Mouse (Mus musculus) heart, embryonic 16.5 days (tissue): ENCODE measurements around the gene Exoc7. TPM values are rescaled to one million over a fixed set of nuclear protein-coding genes. Genes with fewer than 3 reads are reported as not detected.

Experiments used
- ATAC-seq: fragments of 200-750 bp; cut with Nextera tagmentation; replicated peaks from 2 replicates; pipeline ENCODE4 v1.8.0; 2017; ENCODE audit warnings: moderate number of reproducible peaks; ENCODE audit not compliant: insufficient read depth, low FRiP score; ENCODE audit errors: extremely low read depth
- H3K27ac ChIP-seq: fragments of 300-500 bp; sonication (generic); 2 replicates; pipeline ENCODE4 v1.5.1; 2014; ENCODE audit warnings: mild to moderate bottlenecking, low read length, control low read depth, moderate library complexity
- H3K27me3 ChIP-seq: fragments of 300-500 bp; sonication (generic); 2 replicates; pipeline ENCODE4 v1.6.1; 2014; ENCODE audit warnings: low read length, mixed read lengths; ENCODE audit not compliant: control insufficient read depth, insufficient read depth
- H3K36me3 ChIP-seq: fragments of 300-500 bp; sonication (generic); 2 replicates; pipeline ENCODE4 v1.6.1; 2014; ENCODE audit not compliant: control insufficient read depth, insufficient read depth
- H3K4me1 ChIP-seq: fragments of 300-500 bp; sonication (generic); 2 replicates; pipeline ENCODE4 v1.6.1; 2014; ENCODE audit warnings: low read length, mixed read lengths; ENCODE audit not compliant: control insufficient read depth, insufficient read depth
- H3K4me2 ChIP-seq: fragments of 300-500 bp; sonication (generic); 2 replicates; pipeline ENCODE4 v1.6.1; 2014; ENCODE audit warnings: low read depth, mild to moderate bottlenecking, control low read depth, low read length
- H3K4me3 ChIP-seq: fragments of 300-500 bp; sonication (generic); 2 replicates; pipeline ENCODE4 v1.5.1; 2014; ENCODE audit warnings: mild to moderate bottlenecking, control low read depth, low read length
- H3K9ac ChIP-seq: fragments of 300-500 bp; sonication (generic); 2 replicates; pipeline ENCODE4 v1.6.1; 2014; ENCODE audit warnings: low read length, control low read depth
- H3K9me3 ChIP-seq: fragments of 300-500 bp; sonication (generic); replicated peaks from 2 replicates; pipeline ENCODE4 v1.6.1; 2016; ENCODE audit warnings: low read length; ENCODE audit not compliant: control insufficient read depth
- WGBS: fragments of 180-500 bp; shearing (Covaris S2); extraction: QIAGEN DNeasy Blood & Tissue Kit; methylation state at CpG from one replicate; pipeline ENCODE4 v1.1.7; 2014; 5-methylcytosine and 5-hydroxymethylcytosine counted together
- polyA plus RNA-seq: library from polyadenylated mRNA; unstranded; fragments of >200 nt; fragmentation: Nextera tagmentation; extraction: Ambion mirVana; gene quantifications from 2 replicates; pipeline ENCODE4 v1.2.1, GENCODE M21; 2015

Gene Exoc7
- polyA plus RNA-seq, 1 experiment from 2014 or later = 54.6 TPM

- under 1% methylated on average over 39 of the region's 39 CpGs for WGBS
- no peaks in the 10 kb centered on the region for H3K27me3 ChIP-seq
- H3K36me3 ChIP-seq = peaks cover 10% of the 10 kb centered on the region; the same call in 1 of the 2 replicates
- H3K4me2 ChIP-seq = peak overlapping the region; percentile 79
- peak overlapping the region; percentile 80 for H3K27ac ChIP-seq
- peak overlapping the region; percentile 69 for H3K4me3 ChIP-seq
- peak; percentile 41; the same call in 1 of the 2 replicates for ATAC-seq
- H3K4me1 ChIP-seq = peaks cover 17% of the 10 kb centered on the region
- H3K9me3 ChIP-seq = no peaks in the 10 kb centered on the region
- peak overlapping the region; percentile 82 for H3K9ac ChIP-seq
Observed at GRCm38 (mm10) chr11:116273469-116274044, 33.5 kb downstream of the Exoc7 start.

- Histone ChIP-seq H3K9me3 (no peaks in the 10 kb centered on the region), H3K27ac (no peak overlapping the region), H3K9ac (peak overlapping the region; percentile 82), H3K27me3 (no peaks in the 10 kb centered on the region), H3K4me2 (peak overlapping the region; percentile 79), H3K4me1 (peaks cover 17% of the 10 kb centered on the region), H3K36me3 (peaks cover 14% of the 10 kb centered on the region), H3K4me3 (peak overlapping the region; percentile 69)
- no peak for ATAC-seq
- WGBS = 40% methylated on average over 12 of the region's 12 CpGs
Observed at GRCm38 (mm10) chr11:116272589-116273468, 34.2 kb downstream of the Exoc7 start.

- Histone ChIP-seq H3K4me3 (no peak overlapping the region), H3K36me3 (peaks cover 40% of the 10 kb centered on the region), H3K27me3 (no peaks in the 10 kb centered on the region), H3K27ac (no peak overlapping the region), H3K9me3 (no peaks in the 10 kb centered on the region), H3K4me1 (peaks cover 14% of the 10 kb centered on the region), H3K4me2 (no peak overlapping the region), H3K9ac (no peak overlapping the region)
- WGBS = 91% methylated on average over 8 of the region's 8 CpGs
- ATAC-seq = no peak
Observed at GRCm38 (mm10) chr11:116269560-116269959, 37.5 kb downstream of the Exoc7 start.

- H3K9ac ChIP-seq = no peak overlapping the region
- H3K36me3 ChIP-seq = peaks cover 51% of the 10 kb centered on the region
- H3K4me1 ChIP-seq = peaks cover 13% of the 10 kb centered on the region
- no peak overlapping the region for H3K4me3 ChIP-seq
- no peak overlapping the region for H3K27ac ChIP-seq
- H3K4me2 ChIP-seq = no peak overlapping the region
- ATAC-seq = no peak
- 96% methylated on average over 6 of the region's 6 CpGs for WGBS
- H3K9me3 ChIP-seq = no peaks in the 10 kb centered on the region
- H3K27me3 ChIP-seq = no peaks in the 10 kb centered on the region
Observed at GRCm38 (mm10) chr11:116268313-116268712, 38.7 kb downstream of the Exoc7 start.

GRCm38 (mm10) chr11:116267637-116268036, 39.4 kb downstream of the Exoc7 start:
- Histone ChIP-seq H3K4me2 (no peak overlapping the region), H3K4me3 (no peak overlapping the region), H3K36me3 (peaks cover 56% of the 10 kb centered on the region), H3K4me1 (peaks cover 8% of the 10 kb centered on the region), H3K9me3 (no peaks in the 10 kb centered on the region), H3K27ac (no peak overlapping the region), H3K9ac (no peak overlapping the region), H3K27me3 (no peaks in the 10 kb centered on the region)
- 84% methylated on average over 8 of the region's 8 CpGs for WGBS
- ATAC-seq = no peak

GRCm38 (mm10) chr11:116265850-116266249, 41.2 kb downstream of the Exoc7 start:
- H3K36me3 ChIP-seq = peaks cover 68% of the 10 kb centered on the region
- H3K4me3 ChIP-seq = no peak overlapping the region
- WGBS = 93% methylated on average over 4 of the region's 4 CpGs
- no peaks in the 10 kb centered on the region for H3K9me3 ChIP-seq
- H3K4me2 ChIP-seq = no peak overlapping the region
- ATAC-seq = no peak
- H3K27ac ChIP-seq = 0 out of 2 replicates have a peak overlapping the region, but pooled peaks have one; percentile 5
- H3K9ac ChIP-seq = no peak overlapping the region
- no peaks in the 10 kb centered on the region for H3K4me1 ChIP-seq
- no peaks in the 10 kb centered on the region for H3K27me3 ChIP-seq

GRCm38 (mm10) chr11:116265352-116265751, 41.7 kb downstream of the Exoc7 start:
- Histone ChIP-seq H3K4me3 (no peak overlapping the region), H3K27me3 (no peaks in the 10 kb centered on the region), H3K4me2 (no peak overlapping the region), H3K4me1 (no peaks in the 10 kb centered on the region), H3K36me3 (peaks cover 70% of the 10 kb centered on the region), H3K9ac (no peak overlapping the region), H3K9me3 (no peaks in the 10 kb centered on the region), H3K27ac (0 out of 2 replicates have a peak overlapping the region, but pooled peaks have one; percentile 5)
- 78% methylated on average over 11 of the region's 11 CpGs for WGBS
- peak; percentile 28; the same call in 1 of the 2 replicates for ATAC-seq

- H3K27me3 ChIP-seq = no peaks in the 10 kb centered on the region
- ATAC-seq = no peak
- no peak overlapping the region for H3K9ac ChIP-seq
- H3K4me2 ChIP-seq = no peak overlapping the region
- no peak overlapping the region for H3K27ac ChIP-seq
- WGBS = 83% methylated on average over 7 of the region's 7 CpGs
- H3K9me3 ChIP-seq = no peaks in the 10 kb centered on the region
- H3K4me1 ChIP-seq = no peaks in the 10 kb centered on the region
- no peak overlapping the region for H3K4me3 ChIP-seq
- peaks cover 64% of the 10 kb centered on the region for H3K36me3 ChIP-seq
Observed at GRCm38 (mm10) chr11:116260259-116260658, 46.8 kb downstream of the Exoc7 start.

- H3K9me3 ChIP-seq = no peaks in the 10 kb centered on the region
- ATAC-seq = no peak
- no peak overlapping the region for H3K4me2 ChIP-seq
- H3K27me3 ChIP-seq = no peaks in the 10 kb centered on the region
- no peak overlapping the region for H3K9ac ChIP-seq
- H3K4me3 ChIP-seq = no peak overlapping the region
- H3K27ac ChIP-seq = peak overlapping the region; percentile 54; the same call in 1 of the 2 replicates
- 80% methylated on average over 8 of the region's 8 CpGs for WGBS
- H3K4me1 ChIP-seq = no peaks in the 10 kb centered on the region
- peaks cover 63% of the 10 kb centered on the region for H3K36me3 ChIP-seq
Observed at GRCm38 (mm10) chr11:116259461-116259860, 47.6 kb downstream of the Exoc7 start.
